Mouse (Mus musculus): ENCODE measurements at regions not wholly inside any gene's neighbourhood (a gene's known extent, or its start where the extent isn't known, plus 50 kb on each side); places are given as distances from the start of the nearest gene placed in this dataset.
"Not testable (repeated sequence)": the region's sequence is repeated elsewhere in the genome, so short reads cannot be mapped to it uniquely, and the experiment has no call there.

DNA sequence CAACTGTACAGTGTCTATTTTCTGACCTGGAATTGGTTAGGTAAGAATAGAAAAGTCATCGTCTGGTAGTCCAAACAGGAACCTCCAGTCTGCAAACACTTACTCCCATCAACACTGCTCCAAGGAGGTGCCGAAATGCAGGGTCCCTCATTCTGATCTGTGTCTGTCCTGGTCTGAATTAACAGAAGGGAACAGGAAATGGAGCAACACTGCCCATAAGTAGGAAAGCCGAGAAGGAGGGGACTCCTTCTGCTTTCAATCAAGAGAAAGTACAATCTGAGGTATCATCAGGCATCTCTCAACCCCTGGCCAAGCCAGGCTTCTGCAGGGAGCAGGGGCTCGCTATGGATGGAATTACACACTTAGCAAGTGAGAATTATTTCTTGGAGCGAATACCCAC is 562.4 kb upstream of the 2610301B20Rik start:
- no peak for DNase-seq (ENCODE audit: low spot score in 2 of 2)

DNA sequence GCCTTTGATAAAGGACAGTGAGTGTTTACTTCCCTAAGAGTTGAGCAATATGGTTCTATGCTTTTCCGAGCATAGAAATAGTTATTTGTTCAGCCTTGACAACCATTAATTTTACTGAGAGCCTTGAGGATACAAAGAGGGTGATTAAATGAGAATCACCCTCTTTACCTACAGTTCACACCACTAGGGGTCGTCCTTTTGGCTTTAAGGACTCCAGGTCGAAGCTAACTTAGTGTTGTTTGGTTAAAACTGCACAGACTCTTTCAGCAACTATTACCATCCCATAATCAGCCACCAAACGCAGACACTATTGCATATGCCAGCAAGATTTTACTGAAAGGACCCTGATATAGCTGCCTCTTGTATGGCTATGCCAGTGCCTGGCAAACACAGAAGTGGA is 559.2 kb upstream of the 2610301B20Rik start:
- DNase-seq (ENCODE audit: low spot score in 2 of 2) = no peak

DNA sequence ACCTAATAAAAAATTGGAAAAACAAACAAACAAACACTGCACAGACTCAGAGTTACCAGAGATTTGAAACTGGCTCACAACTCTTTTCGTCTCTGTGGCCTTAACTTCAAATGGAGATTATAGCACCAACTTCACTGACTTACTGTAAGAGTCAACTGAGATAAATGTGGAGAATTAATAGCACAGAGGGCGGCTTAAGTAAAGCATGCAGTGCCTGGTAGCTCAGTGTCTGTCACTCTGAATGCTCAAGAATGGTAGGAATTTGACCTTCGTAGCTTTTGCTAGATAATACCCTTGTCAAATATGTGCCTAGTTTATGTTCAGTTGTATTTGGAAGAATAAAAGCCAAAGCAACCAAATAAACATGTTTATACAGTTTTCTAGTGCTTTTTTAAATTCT is 558.4 kb upstream of the 2610301B20Rik start:
- DNase-seq (ENCODE audit: low spot score in 2 of 2) = no peak

DNA sequence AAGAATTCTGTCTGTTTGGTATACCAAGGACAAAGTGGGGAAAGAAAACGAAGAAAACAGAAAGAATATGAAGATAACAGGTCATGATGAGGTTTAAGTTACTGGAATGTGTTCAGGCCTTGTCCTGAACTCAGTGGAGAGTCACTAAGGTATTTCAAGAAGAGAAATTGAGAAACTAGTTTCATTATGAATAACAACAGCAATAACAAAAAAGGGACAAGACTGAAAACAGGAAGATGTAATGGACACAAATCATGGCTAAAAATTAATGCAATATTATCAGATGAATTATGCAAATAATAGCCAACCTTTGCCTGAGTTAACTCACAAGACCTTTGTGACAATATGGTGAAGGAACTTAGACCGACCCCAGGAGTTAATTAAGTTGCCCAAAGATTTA is 530.2 kb upstream of the 2610301B20Rik start:
- DNase-seq (ENCODE audit: low spot score in 2 of 2) = no peak

DNA sequence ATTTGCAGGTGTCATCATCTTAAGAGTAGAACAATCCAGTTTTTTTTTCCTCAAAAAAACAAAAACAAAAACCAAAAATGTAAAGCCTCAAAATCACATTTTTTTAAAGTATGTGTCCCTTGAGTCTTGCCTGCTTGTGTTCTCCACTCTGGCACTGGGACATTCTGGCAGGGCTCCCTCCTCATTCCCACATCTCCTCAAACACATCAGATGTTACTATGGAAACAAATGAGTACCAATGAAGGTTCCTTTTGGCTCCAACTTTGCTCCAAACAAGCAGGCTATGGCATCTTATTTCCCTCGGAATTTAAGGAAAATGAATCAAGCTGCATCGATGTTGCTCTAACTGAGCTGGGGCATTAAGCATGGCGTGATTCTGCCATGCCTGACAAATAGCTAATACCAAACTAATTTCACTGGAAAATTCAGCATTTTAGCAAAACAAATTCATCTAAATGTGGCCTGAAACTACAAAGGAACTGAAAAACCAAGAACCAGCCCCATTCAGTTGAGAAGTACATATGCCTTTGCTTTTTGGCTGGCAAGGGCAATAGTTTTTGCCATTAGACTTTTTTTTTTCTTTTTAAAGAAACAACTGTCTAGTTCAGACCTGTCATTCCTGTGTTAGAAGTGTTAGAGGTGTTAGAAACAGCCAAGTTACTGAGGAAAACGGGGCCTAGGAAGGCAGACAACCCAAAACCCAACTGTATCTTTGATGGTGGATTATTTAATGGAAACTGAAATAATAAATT is 522.2 kb upstream of the 2610301B20Rik start:
- DNase-seq (ENCODE audit: low spot score in 2 of 2) = peak; percentile 20 to 37

DNA sequence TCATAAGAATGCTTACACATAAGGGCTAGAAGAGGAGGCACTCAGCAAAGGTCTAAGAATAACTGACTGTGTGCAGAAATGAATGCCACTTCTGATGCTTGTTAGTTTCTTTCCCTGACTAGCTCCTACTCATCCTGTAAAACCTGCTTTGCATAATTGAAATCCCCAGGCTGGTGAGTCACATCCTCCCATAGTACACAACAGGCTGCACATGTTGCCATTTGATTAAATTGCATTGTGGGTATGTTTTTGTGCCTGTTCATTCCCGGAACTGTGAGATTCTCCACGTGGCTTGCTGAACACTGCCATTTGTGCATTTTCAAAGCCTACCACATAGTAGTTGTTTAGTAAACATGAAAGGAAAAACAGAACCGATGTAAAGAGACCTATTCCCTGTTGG is 516.7 kb upstream of the 2610301B20Rik start:
- DNase-seq (ENCODE audit: low spot score in 2 of 2) = no peak

DNA sequence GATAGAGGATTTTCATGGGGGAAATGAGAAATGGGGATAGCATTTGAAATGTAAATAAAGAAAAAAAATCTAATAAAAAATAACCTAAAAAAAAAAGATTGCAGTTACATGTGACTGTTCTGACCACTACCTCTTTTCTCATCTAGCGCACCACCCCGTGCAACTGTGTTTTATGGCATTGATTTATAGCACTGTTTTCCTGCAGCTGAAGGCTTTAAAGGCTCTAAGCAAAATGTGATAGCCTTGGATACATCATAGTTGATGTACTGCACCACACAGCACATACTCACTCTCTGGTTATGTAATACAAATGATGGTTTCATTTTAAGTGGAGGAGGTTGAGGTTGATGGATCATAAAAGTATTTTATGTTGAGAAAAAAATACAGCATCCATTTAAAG is 484.5 kb upstream of the 2610301B20Rik start:
- no peak for DNase-seq (ENCODE audit: low spot score in 2 of 2)

DNA sequence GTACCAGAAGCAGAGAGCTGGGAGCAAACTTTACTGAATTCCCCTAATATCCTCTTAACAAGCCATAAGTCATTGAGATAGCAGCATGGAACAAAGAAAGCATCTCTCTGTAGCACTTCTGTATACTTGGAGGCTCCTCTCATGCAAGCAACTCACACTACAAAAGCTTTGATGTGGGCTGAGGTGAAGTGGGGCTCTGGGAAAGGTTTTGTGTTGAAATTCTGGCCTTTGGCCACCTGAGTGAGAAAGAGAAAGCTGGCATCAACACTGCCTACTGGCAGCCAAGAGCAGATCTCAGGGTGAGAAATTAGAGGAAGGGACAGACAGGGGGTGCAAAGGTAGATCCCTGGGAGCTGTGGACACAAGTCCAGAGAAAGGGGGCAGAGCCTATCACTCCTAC is 477.0 kb upstream of the 2610301B20Rik start:
- DNase-seq (ENCODE audit: low spot score in 2 of 2) = no peak

DNA sequence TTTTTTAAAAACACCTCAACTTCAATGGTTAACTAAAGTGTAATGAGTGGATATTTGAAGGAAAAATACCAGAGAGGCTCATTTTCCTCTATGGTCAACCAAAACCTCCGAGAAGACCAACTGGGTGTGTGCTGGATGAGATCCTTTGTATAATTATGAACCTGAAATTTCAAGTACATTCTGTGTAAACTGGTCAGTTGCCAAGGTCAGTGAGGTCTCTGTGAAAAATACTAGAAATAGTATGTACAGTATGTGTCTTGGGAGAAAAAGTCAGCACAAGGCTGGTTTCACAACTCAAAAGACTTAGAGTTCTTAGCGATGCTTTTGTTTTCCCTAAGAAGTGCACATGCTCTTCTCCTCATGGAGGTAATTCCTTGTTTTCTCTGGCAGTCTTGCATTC is 476.2 kb upstream of the 2610301B20Rik start:
- DNase-seq (ENCODE audit: low spot score in 2 of 2) = no peak

DNA sequence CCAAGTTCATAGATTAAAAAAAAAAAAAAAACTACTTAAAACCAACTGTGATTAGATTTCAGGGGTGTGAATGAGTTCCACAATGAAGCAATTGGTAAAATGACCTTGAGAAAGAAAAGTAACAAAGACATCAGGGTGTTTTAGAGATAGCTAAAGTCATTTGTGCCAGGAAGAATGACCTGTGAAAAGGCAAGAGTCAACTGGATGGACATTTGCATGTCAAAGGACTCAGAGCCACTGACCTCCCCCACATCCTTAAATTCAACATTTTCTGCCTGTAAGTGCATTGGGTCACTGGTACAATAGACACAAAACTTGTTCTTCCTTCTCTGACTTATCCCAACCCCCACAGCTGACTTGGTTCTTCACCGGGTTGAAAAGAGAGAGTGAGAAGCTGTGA is 474.6 kb upstream of the 2610301B20Rik start:
- DNase-seq (ENCODE audit: low spot score in 2 of 2) = no peak

DNA sequence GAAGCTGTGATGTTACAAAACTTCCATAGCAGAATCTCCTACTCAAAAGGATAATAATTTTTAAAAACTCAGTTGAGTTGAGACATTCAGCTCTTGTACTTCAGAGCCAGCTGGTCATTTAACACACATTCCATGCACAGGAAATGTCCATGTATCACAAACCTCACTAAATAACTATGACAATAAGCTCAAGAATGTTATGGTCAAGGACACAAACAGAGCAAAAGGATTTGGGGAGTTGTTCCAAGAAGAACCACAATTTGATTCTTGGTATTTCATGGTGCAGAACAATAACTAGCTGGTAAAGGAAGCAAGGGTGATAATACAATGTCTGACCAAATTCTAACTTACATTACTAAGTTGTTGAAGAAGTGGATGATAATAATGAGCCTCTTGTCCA is 471.4 kb upstream of the 2610301B20Rik start:
- no peak for DNase-seq (ENCODE audit: low spot score in 2 of 2)

DNA sequence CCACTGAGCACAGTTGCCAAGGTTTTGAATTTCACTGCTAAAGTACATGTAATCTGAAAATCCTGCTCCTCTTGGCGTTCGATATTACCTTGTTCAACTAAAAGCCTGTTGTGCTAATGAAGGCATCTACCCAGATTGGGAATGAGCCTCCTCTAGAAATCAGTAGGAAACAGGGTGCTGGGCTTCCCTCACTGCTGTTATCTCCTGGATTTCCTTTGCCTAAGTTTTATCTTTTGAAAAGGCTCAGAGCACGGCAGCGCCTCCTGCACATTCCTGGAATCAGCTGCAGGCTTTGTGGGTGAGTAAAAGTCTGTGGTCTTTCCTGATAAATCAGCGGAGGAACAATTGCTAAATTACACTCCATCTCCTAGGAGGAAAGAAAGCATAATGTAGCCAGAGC is 469.9 kb upstream of the 2610301B20Rik start:
- DNase-seq (ENCODE audit: low spot score in 2 of 2) = no peak

DNA sequence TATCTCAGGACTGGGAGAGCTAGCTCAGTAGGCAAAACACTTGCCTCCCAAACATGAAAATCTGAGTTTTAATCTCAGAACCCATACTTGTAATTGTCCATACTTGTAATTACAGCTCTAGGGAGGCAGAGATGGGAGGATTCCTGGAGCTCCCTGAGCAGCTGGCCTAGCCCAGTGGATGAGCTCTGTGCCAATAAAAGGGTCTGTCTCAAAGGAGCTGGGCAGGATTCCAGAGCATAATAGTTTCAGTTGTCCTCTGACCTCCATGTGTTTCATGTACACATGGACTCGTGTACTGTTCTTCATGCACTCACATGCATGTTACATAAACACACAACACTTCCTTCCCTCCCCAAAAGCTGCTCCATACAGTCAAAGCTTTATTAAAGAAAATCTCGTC is 469.2 kb upstream of the 2610301B20Rik start:
- no peak for DNase-seq (ENCODE audit: low spot score in 2 of 2)

DNA sequence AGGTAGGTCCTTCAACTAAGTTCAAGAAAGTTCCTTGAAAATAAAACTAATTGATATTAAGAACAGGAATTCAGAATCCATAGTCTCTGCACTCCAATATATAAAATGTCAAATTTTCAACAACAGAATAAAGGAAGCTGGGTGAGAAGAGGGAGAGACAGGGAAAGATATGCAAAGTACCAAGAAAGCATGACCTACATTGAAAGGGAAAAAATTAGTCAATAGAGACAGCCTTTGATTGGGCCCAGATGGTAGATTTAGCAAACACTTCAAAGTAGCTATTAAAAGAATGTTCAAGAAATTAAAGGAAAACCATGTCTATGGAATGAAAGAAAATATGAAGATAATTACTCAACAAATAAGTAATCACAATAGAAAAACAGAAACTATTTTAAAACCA is 460.0 kb upstream of the 2610301B20Rik start:
- DNase-seq (ENCODE audit: low spot score in 2 of 2) = no peak

DNA sequence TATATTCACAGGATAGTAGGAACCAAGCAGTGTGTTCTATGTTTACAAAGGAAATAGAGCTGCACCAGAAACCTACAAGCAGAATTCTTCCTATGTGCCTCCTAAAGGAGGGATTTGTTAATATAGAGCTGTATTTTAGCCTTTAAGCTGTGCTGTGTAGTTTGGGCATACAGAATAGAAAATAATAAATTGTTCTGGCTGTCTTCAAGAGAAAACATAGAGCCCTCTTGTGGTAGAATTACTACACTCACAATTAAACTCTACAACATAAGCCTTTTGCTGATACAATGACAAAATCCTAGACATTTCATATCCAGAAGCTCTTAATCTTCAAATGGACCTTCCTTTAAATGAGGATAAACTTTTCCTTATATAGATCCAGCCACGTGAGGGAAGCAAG is 452.9 kb upstream of the 2610301B20Rik start:
- no peak for DNase-seq (ENCODE audit: low spot score in 2 of 2)

DNA sequence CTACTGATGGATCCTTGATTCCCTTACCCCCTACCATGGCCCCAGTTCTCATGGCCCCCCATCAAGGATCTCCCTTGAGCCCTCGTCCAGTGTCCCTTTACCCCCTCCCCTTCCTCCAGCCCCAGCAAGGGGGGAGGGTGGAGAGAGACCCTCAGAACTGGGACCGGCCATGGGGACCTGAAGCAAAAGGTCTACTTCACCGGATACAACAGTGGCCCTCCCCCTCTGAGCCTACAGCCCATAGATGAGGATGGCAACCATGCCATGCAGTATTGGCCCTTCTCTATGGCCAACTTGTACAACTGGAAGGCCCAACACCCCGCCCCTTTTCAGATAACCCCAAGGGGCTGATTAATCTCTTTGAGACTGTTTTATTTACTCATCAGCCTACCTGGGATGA is 439.9 kb upstream of the 2610301B20Rik start:
- DNase-seq (ENCODE audit: low spot score in 2 of 2) = no peak

DNA sequence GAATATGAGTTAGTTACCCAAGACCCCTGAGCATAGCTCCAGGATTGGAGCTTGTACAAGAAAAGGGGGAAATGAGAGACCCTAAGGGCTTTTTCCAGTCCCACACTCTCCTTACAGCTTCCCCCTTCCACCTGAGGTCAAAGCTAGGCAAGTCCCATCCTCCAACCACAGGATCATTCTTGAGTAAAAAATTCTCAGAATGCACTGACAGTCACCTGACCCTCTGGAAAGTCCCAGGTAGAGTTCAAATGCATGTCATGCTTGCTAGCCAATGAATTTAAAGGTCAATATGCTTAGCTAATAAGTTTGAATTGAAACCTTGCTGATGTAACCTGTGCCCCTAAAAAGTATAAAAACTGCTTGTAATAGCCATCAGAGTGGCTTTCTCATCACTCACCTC is 434.4 kb upstream of the 2610301B20Rik start:
- DNase-seq (ENCODE audit: low spot score in 2 of 2) = not testable (repeated sequence)

DNA sequence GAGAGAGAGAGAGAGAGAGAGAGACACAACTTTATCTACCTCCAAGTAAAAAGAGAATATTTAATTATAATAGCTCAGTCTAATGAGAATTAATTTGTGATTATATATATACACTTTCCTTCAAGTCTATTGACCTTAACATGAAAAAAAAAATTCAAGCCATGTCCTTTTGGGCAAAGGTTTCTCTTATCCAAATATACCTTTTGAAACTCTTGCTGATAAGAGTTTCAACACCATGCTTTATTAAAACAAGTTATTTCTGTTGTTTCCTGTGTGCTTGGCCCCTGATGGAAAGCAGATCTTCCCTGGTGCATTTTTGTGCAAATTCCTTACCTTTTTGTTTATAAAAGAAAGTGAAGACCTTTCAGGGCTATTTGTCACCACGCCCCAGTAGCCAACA is 414.7 kb upstream of the 2610301B20Rik start:
- no peak for DNase-seq (ENCODE audit: low spot score in 2 of 2)

DNA sequence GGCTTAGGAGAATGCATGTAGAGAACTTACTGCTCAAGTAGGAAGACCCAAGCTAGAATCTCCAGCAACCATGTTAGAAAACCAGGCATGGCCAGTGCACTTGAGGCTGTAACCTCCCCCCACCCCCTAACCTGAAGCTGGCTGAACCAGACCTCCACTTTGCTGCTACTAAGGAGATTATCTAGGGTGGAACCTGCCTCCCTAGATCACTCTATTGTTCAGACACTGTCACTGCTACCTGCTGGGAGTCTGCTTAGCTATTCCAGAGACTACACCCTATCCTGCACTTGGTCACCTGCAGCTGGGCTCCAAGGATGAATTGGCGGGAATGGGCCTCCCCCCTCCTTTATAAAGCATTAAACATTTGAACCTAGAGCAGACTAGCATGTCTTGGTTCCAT is 393.4 kb upstream of the 2610301B20Rik start:
- no peak for DNase-seq (ENCODE audit: low spot score in 2 of 2)

DNA sequence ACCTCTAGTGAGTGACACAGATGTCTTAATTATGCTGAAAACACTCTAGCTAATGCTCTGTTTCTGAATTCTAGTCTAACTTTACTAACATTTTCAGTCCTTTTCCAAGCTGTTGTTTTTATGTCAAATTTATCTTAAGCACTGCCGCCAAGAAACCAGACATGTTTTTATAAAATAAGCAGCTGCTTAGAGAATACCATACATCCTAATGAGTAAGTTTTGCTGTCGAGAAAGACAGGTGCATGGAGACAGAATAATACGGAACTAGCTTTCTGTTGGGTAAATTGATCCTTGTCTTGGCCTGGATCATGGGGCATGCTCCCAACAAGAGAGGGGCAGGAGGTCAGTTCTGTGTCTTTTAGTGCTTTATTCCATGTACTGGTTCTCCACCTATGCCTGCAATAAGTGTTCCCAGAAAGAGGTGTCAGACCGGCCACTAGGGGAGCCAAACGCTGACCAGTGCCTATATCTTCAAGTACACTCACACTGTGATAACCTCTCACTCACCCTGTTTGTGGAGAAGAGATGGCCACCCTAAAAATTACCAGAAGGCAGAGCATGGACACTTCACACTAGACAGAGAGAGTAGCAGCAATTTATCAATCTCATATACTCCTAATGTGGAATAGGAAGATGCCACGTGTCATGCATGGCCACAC is 366.0 kb upstream of the 2610301B20Rik start:
- DNase-seq (ENCODE audit: low spot score in 2 of 2) = peak; percentile 5 to 20

DNA sequence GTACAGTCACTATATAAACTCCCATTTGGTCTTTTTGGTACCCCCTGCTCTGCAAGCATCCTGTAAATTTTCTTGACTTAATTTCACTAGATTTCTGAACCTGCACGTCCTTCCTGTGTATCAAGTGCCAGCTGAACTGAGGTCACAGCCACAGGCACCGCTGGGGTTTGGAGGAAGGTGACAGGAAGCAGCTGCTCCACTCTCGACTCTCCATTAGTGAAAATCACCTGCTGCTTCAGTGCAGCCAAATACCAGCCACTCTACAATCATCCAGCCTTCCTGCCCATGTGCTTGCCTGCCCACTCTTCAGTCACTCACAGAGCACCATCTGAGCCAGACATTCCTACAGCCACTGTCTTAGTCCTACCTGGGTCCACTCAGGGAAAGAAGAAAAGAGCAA is 364.3 kb upstream of the 2610301B20Rik start:
- DNase-seq (ENCODE audit: low spot score in 2 of 2) = no peak

DNA sequence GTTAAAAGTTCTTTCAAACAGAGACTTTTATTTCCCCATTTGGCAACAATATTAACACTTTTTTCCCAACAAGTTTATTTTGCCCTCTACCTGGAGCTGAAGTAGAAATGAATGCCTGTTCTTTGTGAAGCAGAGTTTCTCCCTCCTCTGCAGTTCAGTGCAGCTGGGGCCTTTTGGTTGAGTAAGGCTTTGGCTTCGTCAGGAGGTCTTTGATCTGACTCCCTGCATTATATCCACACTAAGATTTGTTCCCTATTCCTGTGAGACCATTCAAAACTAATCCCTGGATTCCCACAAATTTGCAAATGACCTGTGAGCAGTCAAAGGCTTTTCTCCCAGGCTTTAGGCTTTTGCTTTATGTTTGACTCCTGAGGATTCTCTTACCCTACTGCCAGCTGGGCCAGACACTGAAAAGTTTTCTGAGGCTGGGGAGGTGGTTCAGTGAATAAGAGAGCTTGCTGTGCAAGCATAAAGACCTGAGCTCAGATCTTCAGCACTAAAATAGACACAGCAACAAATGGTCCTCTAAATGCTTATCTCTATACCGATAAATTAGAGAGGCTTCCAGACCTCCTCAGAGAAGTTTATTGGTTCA is 323.5 kb upstream of the 2610301B20Rik start:
- no peak for DNase-seq (ENCODE audit: low spot score in 2 of 2)

DNA sequence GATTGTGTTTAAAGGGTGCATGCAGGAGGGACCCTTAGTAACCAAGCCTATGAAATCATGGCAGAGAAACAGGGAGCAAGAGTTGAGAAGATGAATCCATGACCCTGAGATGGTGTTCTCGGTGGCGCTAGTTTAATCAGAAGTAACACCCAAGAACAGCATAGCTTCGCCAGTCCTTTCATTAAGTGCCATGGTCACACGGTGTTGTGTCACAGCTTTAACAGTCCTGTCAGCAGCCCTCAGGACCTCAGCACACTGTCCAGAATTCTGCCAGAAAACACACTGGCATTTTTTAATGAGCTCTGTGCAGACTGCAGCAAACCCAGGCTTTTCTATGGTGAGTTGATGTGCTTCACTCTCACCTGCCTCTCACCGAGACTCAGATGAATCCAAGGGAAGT is 320.6 kb upstream of the 2610301B20Rik start:
- no peak for DNase-seq (ENCODE audit: low spot score in 2 of 2)
